ENCODE assay signal across 7 mouse cellular contexts in genomic region chr17:43359826-43360619, GRCm38 (mm10). TPM values are rescaled to one million over a fixed set of nuclear protein-coding genes. Genes with fewer than 3 reads are reported as not detected.
A peak's percentile ranks its signal among the peaks of the same experiment; 100 is the strongest.
DNase-seq lines count a peak whose midpoint lies in the region; ATAC-seq lines count a peak whose summit lies in the region.

Adgrf5 (plus strand) TSS chr17:43360451.

- no peak within 1 kb of the TSS for H3K4me2 ChIP-seq in forebrain, embryonic 12.5 days

- no peak for ATAC-seq in forebrain, embryonic 12.5 days (ENCODE audit: low FRiP score)

- intact Hi-C loops in heart, postnatal 10 days (cut with DNase I) = loop anchor here (2.0 to 5.0 kb wide), 2 partner anchors 21 to 33 kb away; no protein-coding TSS in a partner anchor

- peaks cover 22% of the 10 kb centered on the region for H3K4me1 ChIP-seq in embryonic facial prominence, embryonic 10.5 days
- peaks cover 14% of the 10 kb centered on the region for H3K4me1 ChIP-seq in forebrain, embryonic 12.5 days

- 63% methylated on average over 16 of the region's 16 CpGs for WGBS in embryonic facial prominence, embryonic 10.5 days
- WGBS in forebrain, embryonic 12.5 days = 73% methylated on average over 16 of the region's 16 CpGs

- no peak within 1 kb of the TSS for H3K27ac ChIP-seq in embryonic facial prominence, embryonic 10.5 days (replicated peaks)
- H3K27ac ChIP-seq in forebrain, embryonic 12.5 days = no peak within 1 kb of the TSS

- 0 out of 2 replicates have a peak, but pooled peaks cover 3% of the 10 kb centered on the region for H3K27me3 ChIP-seq in embryonic facial prominence, embryonic 10.5 days (replicated peaks; ENCODE audit: low read depth, poor library complexity, severe bottlenecking)
- no peaks in the 10 kb centered on the region for H3K27me3 ChIP-seq in forebrain, embryonic 12.5 days

- no peak within 1 kb of the TSS for H3K9ac ChIP-seq in forebrain, embryonic 12.5 days

- no peaks in the 10 kb centered on the region for H3K9me3 ChIP-seq in embryonic facial prominence, embryonic 10.5 days
- no peaks in the 10 kb centered on the region for H3K9me3 ChIP-seq in forebrain, embryonic 12.5 days

- H3K4me3 ChIP-seq in embryonic facial prominence, embryonic 10.5 days = peak within 1 kb of the TSS; percentile 17; the same call in 1 of the 2 replicates
- H3K4me3 ChIP-seq in forebrain, embryonic 12.5 days (replicated peaks) = no peak within 1 kb of the TSS

- DNase-seq in adrenal gland, adult 8-10 months = peak; percentile 28
- peak; percentile 15 for DNase-seq in embryonic facial prominence, embryonic 10.5 days (ENCODE audit: low spot score)
- peak; percentile 50 to 61 for DNase-seq in heart, postnatal 10 days
- DNase-seq in layer of hippocampus, postnatal 10 days (ENCODE audit: low spot score in 2 of 2) = no peak
- DNase-seq in lung, postnatal 10 days = peak; percentile 66
- no peak for DNase-seq in right cerebral cortex, postnatal 10 days (ENCODE audit: low spot score in 2 of 2)

- H3K36me3 ChIP-seq in embryonic facial prominence, embryonic 10.5 days (replicated peaks) = no peaks in the 10 kb centered on the region
- no peaks in the 10 kb centered on the region for H3K36me3 ChIP-seq in forebrain, embryonic 12.5 days (replicated peaks)

RNA-seq across cellular contexts. Expression of gene Adgrf5, which starts in this region (rescaled TPM):
- total RNA-seq in adrenal gland, adult 8-10 months (2022) = 100 to 1,000 TPM in 2 of 4 experiments, 10 to 100 TPM in 2; 79.8 to 113 (median 100) TPM
- polyA plus RNA-seq in embryonic facial prominence, embryonic 10.5 days (2016; fragmentation: Nextera tagmentation; extraction: Ambion mirVana) = 7.4 and 8.2 TPM in 2 replicates
- 100 to 1,000 TPM; 219 to 248 TPM for total RNA-seq in heart, postnatal 10 days (2021)
- 10 to 100 TPM; 26.3 to 27.4 TPM for total RNA-seq in layer of hippocampus, postnatal 10 days (2021)
- 7.9 and 9.9 TPM in 2 replicates for polyA plus RNA-seq in forebrain, embryonic 12.5 days (2016; fragmentation: Nextera tagmentation; extraction: Ambion mirVana)

Comparison
In these comparisons a context has a peak if more than half of its experiments do, and no peak if none do; other contexts are left out.
1. DNase-seq: peak in adrenal gland, adult 8-10 months (single experiment), embryonic facial prominence, embryonic 10.5 days (single experiment), heart, postnatal 10 days (2 of 2) and lung, postnatal 10 days (single experiment); none in layer of hippocampus, postnatal 10 days (0 of 2) and right cerebral cortex, postnatal 10 days (0 of 2).